ENCODE assay signal across 23 mouse cellular contexts in the genomic region with DNA sequence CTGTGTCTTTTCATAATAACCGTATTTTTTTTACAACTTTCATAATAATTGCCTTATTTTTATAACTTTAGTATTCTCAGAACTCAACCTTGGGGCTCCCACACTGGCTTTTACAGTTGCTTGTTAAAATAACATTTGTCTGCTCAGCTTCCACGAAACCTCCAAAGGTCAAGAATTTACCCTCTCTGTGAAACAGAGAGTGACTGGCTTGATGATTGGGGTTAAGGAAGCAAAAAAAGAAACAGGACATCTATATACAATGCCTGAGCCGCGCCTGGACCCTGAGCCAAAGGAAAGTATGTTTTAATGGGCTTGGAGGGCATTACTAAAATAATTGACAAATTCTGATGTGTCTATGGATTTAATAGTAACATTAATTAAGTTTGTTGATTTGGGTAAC.
DNase-seq lines count a peak whose midpoint lies in the region; ATAC-seq and TF ChIP-seq lines count a peak whose summit lies in the region.
"Had no signal": no experiment of that assay in that cellular context is flagged by ENCODE, and none has a peak within 500 bp of the region (broad histone marks: within the 10 kb centered on the region; RNA-seq: fewer than 3 reads in every experiment).

No protein-coding gene starts in this region.

- no peak for TF ChIP-seq POLR2A in lung, adult 2 months (IDR thresholded peaks at IDR 0.05; ENCODE audit: borderline replicate concordance, extremely low read depth, low read depth, low read length)
- TF ChIP-seq POLR2A in brain, embryonic 14.5 days (IDR thresholded peaks at IDR 0.05; ENCODE audit: borderline replicate concordance, extremely low read depth, insufficient read depth, insufficient read length, poor library complexity, severe bottlenecking): no peak

- no peaks in the 10 kb centered on the region for H3K27me3 ChIP-seq in kidney, embryonic 16.5 days (ENCODE audit: insufficient read depth, low read length)
- no peaks in the 10 kb centered on the region for H3K27me3 ChIP-seq in lung, postnatal 0 days (replicated peaks; ENCODE audit: insufficient read depth, low read length)
- H3K27me3 ChIP-seq: heart, embryonic 12.5 days; limb, embryonic 12.5 days; liver, embryonic 13.5 days; midbrain, embryonic 12.5 days had no signal

- H3K9ac ChIP-seq in kidney, embryonic 16.5 days (replicated peaks; ENCODE audit: low read length): no peak overlapping the region
- H3K9ac ChIP-seq in lung, postnatal 0 days (replicated peaks; ENCODE audit: low read depth): no peak overlapping the region
- H3K9ac ChIP-seq: heart, embryonic 12.5 days; limb, embryonic 12.5 days; liver, embryonic 13.5 days; midbrain, embryonic 12.5 days had no signal

- H3K4me1 ChIP-seq in kidney, embryonic 16.5 days (ENCODE audit: insufficient read depth, low read length): peaks cover 27% of the 10 kb centered on the region
- no peaks in the 10 kb centered on the region; the same call in 1 of the 2 replicates for H3K4me1 ChIP-seq in lung, postnatal 0 days (ENCODE audit: insufficient read depth, low read depth, low read length)
- H3K4me1 ChIP-seq in lung, adult 2 months (ENCODE audit: control insufficient read depth, insufficient read depth, low read length): peaks cover 3% of the 10 kb centered on the region; the same call in 1 of the 2 replicates
- H3K4me1 ChIP-seq: heart, embryonic 12.5 days; liver, embryonic 13.5 days had no signal

- 15% methylated on average over 4 of the region's 4 CpGs for WGBS in kidney, embryonic 16.5 days
- 44% methylated on average over 4 of the region's 4 CpGs for WGBS in lung, postnatal 0 days
- WGBS in lung, adult 2 months: 44% methylated on average over 4 of the region's 4 CpGs

- no peak overlapping the region for H3K4me2 ChIP-seq in kidney, embryonic 16.5 days (replicated peaks; ENCODE audit: low read depth, low read length)
- H3K4me2 ChIP-seq in lung, postnatal 0 days (replicated peaks; ENCODE audit: low read depth, low read length): no peak overlapping the region
- H3K4me2 ChIP-seq: heart, embryonic 12.5 days; limb, embryonic 12.5 days; liver, embryonic 13.5 days; midbrain, embryonic 12.5 days had no signal

- no peak overlapping the region for H3K27ac ChIP-seq in kidney, embryonic 16.5 days (ENCODE audit: low read length)
- H3K27ac ChIP-seq in lung, postnatal 0 days (ENCODE audit: low read length): no peak overlapping the region
- H3K27ac ChIP-seq: layer of hippocampus, adult 2 months; liver, embryonic 13.5 days; midbrain, embryonic 12.5 days; stomach, postnatal 0 days had no signal

- no peak overlapping the region for H3K4me3 ChIP-seq in kidney, embryonic 16.5 days (ENCODE audit: low read length)
- no peak overlapping the region for H3K4me3 ChIP-seq in lung, postnatal 0 days (ENCODE audit: low read depth, low read length)
- no peak overlapping the region for H3K4me3 ChIP-seq in lung, adult 2 months (replicated peaks; ENCODE audit: extremely low read depth, low read depth, low read length)
- H3K4me3 ChIP-seq: heart, embryonic 12.5 days; layer of hippocampus, adult 2 months; limb, embryonic 12.5 days; liver, embryonic 13.5 days; midbrain, embryonic 12.5 days had no signal

- H3K9me3 ChIP-seq in kidney, embryonic 16.5 days (ENCODE audit: low read length): no peaks in the 10 kb centered on the region
- no peaks in the 10 kb centered on the region for H3K9me3 ChIP-seq in lung, postnatal 0 days (ENCODE audit: low read length)
- H3K9me3 ChIP-seq: heart, embryonic 12.5 days; limb, embryonic 12.5 days; liver, embryonic 13.5 days; midbrain, embryonic 12.5 days had no signal

- no peaks in the 10 kb centered on the region for H3K36me3 ChIP-seq in kidney, embryonic 16.5 days (ENCODE audit: insufficient read depth, low read length)
- no peaks in the 10 kb centered on the region for H3K36me3 ChIP-seq in lung, postnatal 0 days (ENCODE audit: insufficient read depth, low read length)
- H3K36me3 ChIP-seq: heart, embryonic 12.5 days; limb, embryonic 12.5 days; liver, embryonic 13.5 days; midbrain, embryonic 12.5 days had no signal

- ATAC-seq in kidney, embryonic 16.5 days (ENCODE audit: low FRiP score, low TSS enrichment): peak; percentile 70; the same call in 1 of the 2 replicates
- ATAC-seq in lung, postnatal 0 days: no peak; the same call in 1 of the 2 replicates
- ATAC-seq: forebrain, embryonic 14.5 days; intestine, postnatal 0 days had no signal

- TF ChIP-seq CTCF in lung, postnatal 0 days (IDR thresholded peaks at IDR 0.05): no peak
- no peak for TF ChIP-seq CTCF in lung, adult 2 months (IDR thresholded peaks at IDR 0.05; ENCODE audit: insufficient read depth, low read length)
- no peak for TF ChIP-seq CTCF in brain, embryonic 14.5 days (IDR thresholded peaks at IDR 0.05; ENCODE audit: borderline replicate concordance, extremely low read depth, insufficient read depth, insufficient read length)

- no peak for DNase-seq in kidney, adult 11 months
- peak; percentile 6 for DNase-seq in lung, postnatal 0 days (ENCODE audit: low spot score)
- DNase-seq in lung, adult 2 months: no peak
- peak; percentile 12 for DNase-seq in brain, embryonic 14.5 days (ENCODE audit: low read depth)
- peak; percentile 69 for DNase-seq in mesoderm, embryonic 11.5 days (ENCODE audit: low read depth, low spot score)
- DNase-seq in heart, postnatal 4 days: no peak
- DNase-seq: adrenal gland, postnatal 25 days; cerebellum, postnatal 10 days; gastrocnemius, postnatal 10 days; heart, postnatal 10 days; layer of hippocampus, postnatal 36 days; liver, embryonic 13.5 days; lung, postnatal 10 days; right cerebral cortex, postnatal 14 days; thymus, adult 2 months had no signal

- TF ChIP-seq EP300 in lung, postnatal 0 days (IDR thresholded peaks at IDR 0.05): no peak

Comparison
In these comparisons a context has a peak if more than half of its experiments do, and no peak if none do; other contexts are left out.
1. DNase-seq: peak in lung, postnatal 0 days (single experiment), brain, embryonic 14.5 days (single experiment) and mesoderm, embryonic 11.5 days (single experiment); none in kidney, adult 11 months (single experiment), lung, adult 2 months (single experiment) and heart, postnatal 4 days (single experiment).